8 mouse cellular contexts compared by ENCODE assay signal in genomic region chr8:70872643-70873363, GRCm38 (mm10). TPM values are rescaled to one million over a fixed set of nuclear protein-coding genes. Genes with fewer than 3 reads are reported as not detected.
DNase-seq lines count a peak whose midpoint lies in the region; ATAC-seq and TF ChIP-seq lines count a peak whose summit lies in the region.

No protein-coding gene starts in this region.

- no peak for ATAC-seq in liver, embryonic 13.5 days (ENCODE audit: low read depth)

- H3K4me2 ChIP-seq in liver, embryonic 13.5 days = peak overlapping the region; percentile 92

- H3K9ac ChIP-seq in heart, adult 2 months (ENCODE audit: low read depth, low read length) = peak overlapping the region; percentile 75
- H3K9ac ChIP-seq in liver, embryonic 13.5 days = peak overlapping the region; percentile 84

- no peak for DNase-seq in heart, adult 2 months
- no peak for DNase-seq in heart, postnatal 4 days
- peak; percentile 49 for DNase-seq in 3134 (ENCODE audit: extremely low read depth, insufficient read length, low spot score)
- no peak for DNase-seq in liver, embryonic 13.5 days
- no peak for DNase-seq in right cerebral cortex, postnatal 4 days
- no peak for DNase-seq in layer of hippocampus, postnatal 36 days
- DNase-seq in gastrocnemius, adult 8-10 months (ENCODE audit: low spot score in 2 of 2) = no peak

- H3K4me1 ChIP-seq in heart, adult 2 months (ENCODE audit: control insufficient read depth, insufficient read depth, low read length) = peaks cover 4% of the 10 kb centered on the region
- H3K4me1 ChIP-seq in embryonic fibroblast, embryonic 13.5 days (ENCODE audit: control insufficient read depth, insufficient read depth, low read length) = no peaks in the 10 kb centered on the region
- peaks cover 56% of the 10 kb centered on the region for H3K4me1 ChIP-seq in liver, embryonic 13.5 days (replicated peaks)

- H3K9me3 ChIP-seq in liver, embryonic 13.5 days (replicated peaks) = no peaks in the 10 kb centered on the region

- H3K4me3 ChIP-seq in heart, adult 2 months = peak overlapping the region; percentile 97
- peak overlapping the region; percentile 81 for H3K4me3 ChIP-seq in embryonic fibroblast, embryonic 13.5 days (ENCODE audit: insufficient read depth, low read length)
- peak overlapping the region; percentile 88 for H3K4me3 ChIP-seq in liver, embryonic 13.5 days (replicated peaks)

- no peaks in the 10 kb centered on the region for H3K27me3 ChIP-seq in heart, adult 2 months (ENCODE audit: control insufficient read depth, insufficient read depth, low read length)
- no peaks in the 10 kb centered on the region for H3K27me3 ChIP-seq in liver, embryonic 13.5 days

- peak overlapping the region; percentile 95 for H3K27ac ChIP-seq in heart, adult 2 months
- peak overlapping the region; percentile 94 for H3K27ac ChIP-seq in embryonic fibroblast, embryonic 13.5 days (ENCODE audit: insufficient read depth, low read length)
- peak overlapping the region; percentile 84 for H3K27ac ChIP-seq in liver, embryonic 13.5 days

- 2% methylated on average over 31 of the region's 31 CpGs for WGBS in heart, adult 2 months
- 3% methylated on average over 31 of the region's 31 CpGs for WGBS in liver, embryonic 13.5 days (ENCODE audit: insufficient replicate concordance)

- TF ChIP-seq CTCF in heart, adult 2 months (IDR thresholded peaks at IDR 0.05) = no peak
- no peak for TF ChIP-seq CTCF in embryonic fibroblast, embryonic 13.5 days (IDR thresholded peaks at IDR 0.05; ENCODE audit: borderline replicate concordance, insufficient read depth, low read length)

- H3K79me2 ChIP-seq in heart, adult 2 months (replicated peaks; ENCODE audit: control insufficient read depth, insufficient read depth, low read length) = no peaks in the 10 kb centered on the region

- TF ChIP-seq POLR2A in heart, adult 2 months (IDR thresholded peaks at IDR 0.05; ENCODE audit: insufficient read depth, low read depth, low read length) = no peak
- no peak; the same call in 1 of the 2 replicates for TF ChIP-seq POLR2A in embryonic fibroblast, embryonic 13.5 days (IDR thresholded peaks at IDR 0.05; ENCODE audit: low read depth, low read length)

- no peaks in the 10 kb centered on the region for H3K36me3 ChIP-seq in heart, adult 2 months (ENCODE audit: control insufficient read depth, insufficient read depth, low read length)
- peaks cover 11% of the 10 kb centered on the region for H3K36me3 ChIP-seq in liver, embryonic 13.5 days

- no peak for TF ChIP-seq EP300 in heart, adult 2 months (IDR thresholded peaks at IDR 0.05; ENCODE audit: insufficient read depth, low read depth, low read length)

- intact Hi-C loops in heart, adult 2 months (cut with DNase I) = loop anchor here (1.0 kb wide), 2 partner anchors 20 to 24 kb away; partner anchors contain the start of gene Rpl18a

RNA-seq across cellular contexts. Expression of gene Ccdc124, which starts 0.9 kb away (rescaled TPM):
- 10 to 100 TPM; 44.6 to 49.1 TPM for total RNA-seq in heart, adult 2 months (2021)
- 26.8 and 40.7 TPM in 2 replicates for polyA plus RNA-seq in heart, adult 2 months (2012; rRNA removed)
- 10 to 100 TPM; 42.6 to 46.2 TPM for total RNA-seq in heart, postnatal 4 days (2021)
- polyA plus RNA-seq in embryonic fibroblast, embryonic 13.5 days (2011; ENCODE audit: insufficient read length, low read depth, missing spikeins) = 31.1 and 32.3 TPM in 2 replicates
- 70.9 and 76.5 TPM in 2 replicates for polyA plus RNA-seq in liver, embryonic 13.5 days (2015; fragmentation: Nextera tagmentation; extraction: Ambion mirVana)
- total RNA-seq in layer of hippocampus, postnatal 36 days (2021) = 10 to 100 TPM; 83.4 to 95.4 TPM
- total RNA-seq in gastrocnemius, adult 8-10 months (2022) = 10 to 100 TPM; 61.7 to 77.8 (median 67.5) TPM

RNA-seq across cellular contexts. Expression of gene Kcnn1, which starts 9.7 kb away (rescaled TPM):
- total RNA-seq in heart, adult 2 months (2021) = 10 to 100 TPM; 12.6 to 14.7 TPM
- 21.5 and 29.0 TPM in 2 replicates for polyA plus RNA-seq in heart, adult 2 months (2012; rRNA removed)
- 1 to 10 TPM; 2.5 to 3.0 TPM for total RNA-seq in heart, postnatal 4 days (2021)
- polyA plus RNA-seq in embryonic fibroblast, embryonic 13.5 days (2011; ENCODE audit: insufficient read length, low read depth, missing spikeins) = 1.7 and 2.7 TPM in 2 replicates
- polyA plus RNA-seq in liver, embryonic 13.5 days (2015; fragmentation: Nextera tagmentation; extraction: Ambion mirVana) = 0.29 and 0.44 TPM in 2 replicates
- total RNA-seq in layer of hippocampus, postnatal 36 days (2021) = 10 to 100 TPM; 16.9 to 17.7 TPM
- total RNA-seq in gastrocnemius, adult 8-10 months (2022) = 10 to 100 TPM; 18.0 to 21.5 (median 20.5) TPM

RNA-seq across cellular contexts. Expression of gene Slc5a5, which starts 19.8 kb away (rescaled TPM):
- total RNA-seq in heart, adult 2 months (2021) = not detected
- 0.18 TPM in 2 replicates for polyA plus RNA-seq in heart, adult 2 months (2012; rRNA removed)
- under 1 TPM in 1 of 2 experiments, not detected in 1; 0.11 TPM for total RNA-seq in heart, postnatal 4 days (2021)
- polyA plus RNA-seq in embryonic fibroblast, embryonic 13.5 days (2011; ENCODE audit: insufficient read length, low read depth, missing spikeins) = 0.28 and 0.30 TPM in 2 replicates
- 0.03 TPM in 2 replicates for polyA plus RNA-seq in liver, embryonic 13.5 days (2015; fragmentation: Nextera tagmentation; extraction: Ambion mirVana)
- total RNA-seq in layer of hippocampus, postnatal 36 days (2021) = 1 to 10 TPM; 8.1 to 8.9 TPM
- total RNA-seq in gastrocnemius, adult 8-10 months (2022) = not detected

RNA-seq across cellular contexts. Expression of gene Rpl18a, which starts 24.4 kb away (rescaled TPM):
- 1,000 to 10,000 TPM in 1 of 2 experiments, 100 to 1,000 TPM in 1; 909 to 1,075 TPM for total RNA-seq in heart, adult 2 months (2021)
- polyA plus RNA-seq in heart, adult 2 months (2012; rRNA removed) = 1,802 and 2,387 TPM in 2 replicates
- 1,000 to 10,000 TPM; 1,266 to 1,294 TPM for total RNA-seq in heart, postnatal 4 days (2021)
- polyA plus RNA-seq in embryonic fibroblast, embryonic 13.5 days (2011; ENCODE audit: insufficient read length, low read depth, missing spikeins) = 1,792 and 1,906 TPM in 2 replicates
- polyA plus RNA-seq in liver, embryonic 13.5 days (2015; fragmentation: Nextera tagmentation; extraction: Ambion mirVana) = 2,606 and 3,100 TPM in 2 replicates
- 100 to 1,000 TPM; 659 to 685 TPM for total RNA-seq in layer of hippocampus, postnatal 36 days (2021)
- total RNA-seq in gastrocnemius, adult 8-10 months (2022) = 1,000 to 10,000 TPM in 2 of 4 experiments, 100 to 1,000 TPM in 2; 935 to 1,159 (median 1,025) TPM

RNA-seq across cellular contexts. Expression of gene Map1s, which starts 32.9 kb away (rescaled TPM):
- 10 to 100 TPM; 17.8 to 21.3 TPM for total RNA-seq in heart, adult 2 months (2021)
- polyA plus RNA-seq in heart, adult 2 months (2012; rRNA removed) = 12.0 and 20.2 TPM in 2 replicates
- total RNA-seq in heart, postnatal 4 days (2021) = 10 to 100 TPM; 35.2 to 36.0 TPM
- polyA plus RNA-seq in embryonic fibroblast, embryonic 13.5 days (2011; ENCODE audit: insufficient read length, low read depth, missing spikeins) = 24.2 and 27.8 TPM in 2 replicates
- 17.7 and 19.0 TPM in 2 replicates for polyA plus RNA-seq in liver, embryonic 13.5 days (2015; fragmentation: Nextera tagmentation; extraction: Ambion mirVana)
- 10 to 100 TPM; 87.3 to 89.7 TPM for total RNA-seq in layer of hippocampus, postnatal 36 days (2021)
- 10 to 100 TPM in 3 of 4 experiments, 1 to 10 TPM in 1; 9.2 to 15.9 (median 13.7) TPM for total RNA-seq in gastrocnemius, adult 8-10 months (2022)

Comparison
In these comparisons a context has a peak if more than half of its experiments do, and no peak if none do; other contexts are left out.
1. RNA of gene Slc5a5, which starts 19.8 kb away (total RNA-seq): 8.1 to 8.9 TPM in layer of hippocampus, postnatal 36 days; 0.11 TPM in heart, postnatal 4 days, not detected in heart, adult 2 months and not detected in gastrocnemius, adult 8-10 months; every median in the first group is over 4 times any median in the second.
2. Peak in every context shown above with its lines, with median percentiles within 50 percentile points of each other: H3K27ac ChIP-seq and H3K4me3 ChIP-seq.